Mouse (Mus musculus) adrenal gland, adult (tissue): ENCODE measurements around the gene Psma4.

ENCODE experiments used
- DNase-seq, 2 experiments: peaks; one replicate each; pipeline ENCODE4 v3.0.0; 2022 to 2023; ENCODE audit warnings: low spot score in 1 of 2; ENCODE audit not compliant: inconsistent age in 2 of 2

The Psma4 gene

DNA sequence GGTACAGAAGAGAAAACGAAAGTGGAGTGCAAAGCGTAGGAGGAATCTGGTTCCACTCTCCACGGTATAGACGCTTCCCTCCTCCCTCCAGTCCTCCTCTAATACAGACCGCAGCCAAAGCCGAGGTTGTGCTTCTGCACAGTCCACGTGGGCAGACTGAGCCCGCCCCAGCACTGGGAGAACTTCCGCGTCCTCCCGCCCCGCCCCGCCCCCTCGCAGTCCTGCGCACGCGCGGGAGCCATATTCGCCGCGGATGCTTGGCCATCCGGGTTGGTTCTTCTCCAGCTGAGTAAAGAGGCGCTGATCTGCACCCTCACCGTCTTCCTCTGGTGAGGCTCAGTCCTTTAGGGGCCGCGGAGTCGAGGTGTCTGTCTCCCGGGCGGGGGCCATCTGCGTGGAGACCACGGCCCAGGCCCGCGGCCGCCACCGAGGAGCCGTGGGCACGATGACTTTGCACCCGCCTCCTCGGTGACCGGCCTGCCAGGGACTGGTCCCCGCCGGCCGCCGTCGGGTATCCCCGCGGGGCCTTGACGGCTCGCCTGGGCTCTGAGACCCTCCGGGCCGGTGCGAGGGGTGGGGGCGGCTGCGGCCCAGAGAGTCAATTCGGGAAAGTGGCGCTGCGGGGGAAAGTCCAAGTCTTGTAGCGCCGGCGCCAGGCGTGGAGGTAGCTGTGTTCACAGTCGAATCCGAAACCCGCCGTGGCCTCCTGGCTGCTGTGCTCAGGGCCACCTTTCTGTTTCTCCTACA is at the start of gene Psma4, which contains the start of gene AY074887:
TSS of gene Psma4 (plus strand) at position 216 of the 747 bp plus-strand sequence.
TSS of gene AY074887 (minus strand) at position 424 of the 747 bp plus-strand sequence.
- peak; percentile 91 to 98 for DNase-seq

GRCm38 (mm10) chr9:54909446-54909845 is 41.1 kb upstream of the Psma4 start:
- no peak for DNase-seq

- DNase-seq, result no peak
Measured at GRCm38 (mm10) chr9:54915576-54915975, 35.0 kb upstream of the Psma4 start.

GRCm38 (mm10) chr9:54916401-54916800 is 34.2 kb upstream of the Psma4 start:
- peak; percentile 5 to 35 for DNase-seq

- DNase-seq, result peak; percentile 90 to 95
Measured at GRCm38 (mm10) chr9:54917010-54917677, 33.4 kb upstream of the Psma4 start, which contains the start of gene Hykk. Hykk (plus strand) TSS chr9:54917283.

DNA sequence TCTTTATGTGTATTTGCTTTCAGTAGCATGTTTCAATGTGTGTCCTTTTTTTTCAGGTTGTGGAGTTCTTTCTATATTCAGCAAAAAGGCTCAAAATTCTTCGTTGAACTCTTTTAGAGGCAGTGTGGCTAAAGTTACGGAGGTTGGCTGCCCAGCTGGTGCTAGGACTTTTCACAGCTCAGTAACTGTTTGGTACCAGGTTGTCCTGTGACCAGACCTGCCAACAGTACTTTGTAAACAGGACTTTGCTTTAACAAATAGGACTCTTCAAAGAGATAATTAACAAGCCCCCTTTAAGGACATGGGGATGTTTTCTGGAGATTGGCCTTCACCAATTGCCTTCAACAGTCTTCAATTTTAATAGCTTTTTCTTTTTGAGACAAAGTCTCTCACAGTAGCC is 32.4 kb upstream of the Psma4 start:
- no peak for DNase-seq

- DNase-seq, result no peak
Measured at GRCm38 (mm10) chr9:54918781-54919180, 31.8 kb upstream of the Psma4 start.

DNA sequence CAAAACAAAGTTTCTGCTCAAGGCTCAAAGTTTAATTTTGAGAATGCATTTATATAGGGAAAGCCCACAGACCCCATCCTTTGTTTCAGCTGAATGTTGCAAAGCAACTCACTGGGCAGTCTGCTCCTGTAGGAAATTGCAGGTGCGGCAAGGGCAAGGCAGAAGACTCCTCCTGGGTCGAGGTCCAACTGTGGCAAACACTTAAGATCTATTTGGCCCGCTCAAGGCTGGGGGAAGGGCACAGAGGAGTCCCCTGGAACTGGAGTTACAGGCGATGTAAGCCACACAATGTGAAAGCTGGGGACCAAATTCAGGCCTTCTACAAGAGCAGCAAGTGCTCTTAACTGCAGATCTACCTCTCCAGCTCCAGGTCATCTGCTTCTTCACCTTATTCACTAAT is 30.6 kb upstream of the Psma4 start:
- DNase-seq, result no peak

- DNase-seq, result no peak
Measured at GRCm38 (mm10) chr9:54930741-54931140, 19.8 kb upstream of the Psma4 start.

DNA sequence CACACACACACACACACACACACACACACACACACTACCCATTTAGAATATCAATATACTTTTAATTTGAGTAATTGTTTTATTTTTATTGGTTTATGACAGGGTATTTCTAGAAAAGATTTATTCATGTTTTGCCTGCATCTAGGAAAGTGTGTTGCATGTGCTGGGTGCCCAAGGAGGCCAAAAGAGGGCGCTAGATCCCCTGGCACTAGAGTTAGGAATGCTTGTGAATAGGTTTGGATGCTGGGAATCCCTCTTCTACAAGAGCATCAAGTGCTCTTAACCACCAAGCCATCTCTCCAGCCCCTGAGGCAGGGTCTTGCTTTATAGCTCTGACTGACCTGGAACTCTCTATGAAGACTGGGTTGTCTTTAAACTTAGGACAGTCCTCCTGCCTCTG is 18.8 kb upstream of the Psma4 start:
- DNase-seq, result no peak

- DNase-seq, result no peak
Measured at GRCm38 (mm10) chr9:54932379-54932778, 18.2 kb upstream of the Psma4 start.

- no peak for DNase-seq
Measured at GRCm38 (mm10) chr9:54942071-54942470, 8.5 kb upstream of the Psma4 start.

DNA sequence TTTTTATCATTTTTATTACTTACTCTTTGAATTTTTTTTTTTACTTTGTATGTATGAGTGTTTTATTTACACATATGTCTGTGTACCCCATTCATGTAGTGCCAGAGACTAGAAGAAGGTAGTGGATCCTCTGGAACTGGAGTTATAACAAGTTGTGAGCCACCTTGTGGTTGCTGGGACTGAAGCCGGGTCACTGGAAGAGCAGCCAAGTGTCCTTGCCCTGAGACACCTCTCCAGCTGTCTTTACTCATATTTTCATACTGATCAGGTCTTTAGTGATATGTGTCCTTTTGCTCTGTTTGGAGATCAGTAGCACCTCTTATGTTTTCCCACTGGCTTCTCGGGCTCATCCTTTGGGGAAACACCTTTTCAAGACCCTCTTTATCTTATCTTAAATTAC is 6.1 kb upstream of the Psma4 start:
- peak in 1 of 2 experiments; percentile 36 for DNase-seq

- DNase-seq, result no peak
Measured at GRCm38 (mm10) chr9:54946256-54946655, 4.3 kb upstream of the Psma4 start.

- DNase-seq, result no peak
Measured at GRCm38 (mm10) chr9:54949465-54949864, 1.1 kb upstream of the Psma4 start.

DNA sequence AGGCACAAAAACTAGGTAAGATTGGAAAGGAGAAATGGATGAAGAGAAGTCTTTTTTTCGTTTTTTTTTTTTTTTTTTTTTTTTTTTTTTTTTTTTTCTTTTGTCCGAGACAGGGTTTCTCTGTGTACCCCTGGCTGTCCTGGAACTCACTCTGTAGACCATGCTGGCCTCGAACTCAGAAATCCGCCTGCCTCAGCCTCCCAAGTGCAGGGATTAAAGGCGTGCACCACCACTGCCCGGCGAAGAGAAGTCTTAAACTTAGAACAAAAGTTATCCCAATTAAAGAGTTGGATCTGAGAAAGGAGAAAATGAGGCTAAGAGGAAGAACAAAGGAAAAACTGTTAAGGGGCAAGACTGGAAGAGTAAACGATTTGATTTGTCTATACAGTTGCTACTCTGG is 428 bp upstream of the Psma4 start:
- DNase-seq, result peak in 1 of 2 experiments; percentile 9

DNA sequence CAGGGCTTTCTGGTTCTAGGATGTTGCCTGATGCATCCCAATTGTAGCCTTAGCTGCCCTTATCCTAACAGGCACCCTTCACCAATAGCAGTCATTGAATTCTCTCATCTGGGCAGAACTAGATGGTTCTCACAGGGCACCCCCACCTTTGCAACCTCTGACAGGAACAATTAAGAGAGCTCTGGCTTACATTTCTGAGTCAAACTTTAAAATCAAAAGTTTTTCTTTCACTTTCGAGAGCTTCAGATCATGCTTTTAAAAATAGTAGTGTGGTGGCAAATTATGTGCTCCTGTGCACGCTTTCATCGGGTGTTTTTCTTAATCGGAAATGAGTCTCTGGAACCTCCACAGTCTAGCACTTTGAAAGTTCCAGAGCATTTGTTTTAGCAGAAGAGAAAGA is 10.5 kb downstream of the Psma4 start:
- DNase-seq, result no peak

DNA sequence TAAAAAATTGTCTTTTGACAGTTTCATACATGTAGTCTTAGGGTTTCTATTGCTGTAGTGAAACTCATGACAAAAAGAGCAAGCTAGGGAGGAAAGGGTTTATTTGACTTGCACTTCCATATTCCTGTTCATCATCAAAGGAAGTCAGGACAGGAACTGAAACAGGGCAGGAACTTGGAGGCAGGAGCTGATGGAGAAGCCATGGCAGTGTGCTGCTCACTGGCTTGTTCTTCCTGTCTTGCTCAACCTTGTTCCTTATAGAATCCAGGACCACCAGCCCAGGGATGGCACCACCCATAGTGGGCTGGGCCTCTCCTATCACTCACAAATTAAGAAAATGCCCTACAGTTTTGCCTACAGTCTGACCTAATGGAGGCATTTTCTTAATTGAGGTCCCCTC is 13.1 kb downstream of the Psma4 start:
- no peak for DNase-seq

GRCm38 (mm10) chr9:54969972-54970637 is 19.5 kb downstream of the Psma4 start:
- no peak for DNase-seq

GRCm38 (mm10) chr9:54980674-54981073 is 30.1 kb downstream of the Psma4 start, which contains the start of gene Chrna5:
Chrna5 (plus strand) TSS chr9:54980880.
- no peak for DNase-seq

- peak; percentile 9 to 54 for DNase-seq
Measured at GRCm38 (mm10) chr9:54981291-54982191, 31.0 kb downstream of the Psma4 start.
